Comparison of ENCODE assay signal across 33 mouse cellular contexts in genomic region chr12:32838954-32839353, GRCm38 (mm10).
"Had no signal": no experiment of that assay in that cellular context is flagged by ENCODE, and none has a peak within 500 bp of the region (broad histone marks: within the 10 kb centered on the region; RNA-seq: fewer than 3 reads in every experiment).

No protein-coding gene starts in this region.

- H3K9me3 ChIP-seq: heart, embryonic 10.5 days; heart, embryonic 13.5 days; heart, embryonic 15.5 days; hindbrain, embryonic 10.5 days; hindbrain, embryonic 12.5 days; hindbrain, embryonic 13.5 days; hindbrain, embryonic 15.5 days; intestine, embryonic 15.5 days; kidney, embryonic 15.5 days had no signal

- H3K27me3 ChIP-seq: heart, embryonic 13.5 days; heart, embryonic 15.5 days; hindbrain, embryonic 12.5 days; hindbrain, embryonic 13.5 days; hindbrain, embryonic 15.5 days; intestine, embryonic 15.5 days; kidney, embryonic 15.5 days had no signal

- H3K27ac ChIP-seq: heart, embryonic 10.5 days; heart, embryonic 13.5 days; heart, embryonic 15.5 days; hindbrain, embryonic 10.5 days; hindbrain, embryonic 12.5 days; hindbrain, embryonic 13.5 days; hindbrain, embryonic 14.5 days; hindbrain, embryonic 15.5 days; hindbrain, postnatal 0 days; intestine, embryonic 15.5 days; kidney, embryonic 15.5 days; kidney, postnatal 0 days; left cerebral cortex, adult 2 months had no signal

- DNase-seq: heart, postnatal 10 days; heart, postnatal 14 days; heart, postnatal 36 days; heart, postnatal 4 days; kidney, adult 11 months; kidney, adult 18-20 months; kidney, adult 2 months; kidney, adult 8-10 months; kidney, adult 9 months; kidney, postnatal 10 days; kidney, postnatal 14 days; kidney, postnatal 25 days; kidney, postnatal 36 days; kidney, postnatal 4 days; layer of hippocampus, adult 9-11 months had no signal

- H3K9ac ChIP-seq: heart, embryonic 13.5 days; heart, embryonic 15.5 days; hindbrain, embryonic 12.5 days; hindbrain, embryonic 13.5 days; hindbrain, embryonic 14.5 days; hindbrain, embryonic 15.5 days; intestine, embryonic 15.5 days; kidney, embryonic 15.5 days had no signal

- H3K4me2 ChIP-seq: heart, embryonic 11.5 days; heart, embryonic 13.5 days; heart, embryonic 15.5 days; hindbrain, embryonic 12.5 days; hindbrain, embryonic 13.5 days; hindbrain, embryonic 14.5 days; hindbrain, embryonic 15.5 days; intestine, embryonic 15.5 days; kidney, embryonic 15.5 days had no signal

- H3K4me3 ChIP-seq: heart, embryonic 10.5 days; heart, embryonic 13.5 days; heart, embryonic 15.5 days; hindbrain, embryonic 10.5 days; hindbrain, embryonic 12.5 days; hindbrain, embryonic 13.5 days; hindbrain, embryonic 15.5 days; intestine, embryonic 15.5 days; kidney, embryonic 15.5 days; left cerebral cortex, adult 2 months had no signal

- H3K4me1 ChIP-seq: heart, embryonic 10.5 days; hindbrain, embryonic 10.5 days; hindbrain, embryonic 12.5 days; hindbrain, embryonic 13.5 days; hindbrain, embryonic 15.5 days; intestine, embryonic 15.5 days had no signal

- ATAC-seq: hindbrain, embryonic 16.5 days; hindbrain, postnatal 0 days; inflammation-experienced regulatory T-cells, adult 6 months; intestine, embryonic 15.5 days; intestine, embryonic 16.5 days; intestine, postnatal 0 days had no signal
